Mouse (Mus musculus) midbrain, embryonic 11.5 days (tissue): ENCODE results near the gene Cidec. TPM values are rescaled to one million over a fixed set of nuclear protein-coding genes. Genes with fewer than 3 reads are reported as not detected.

Experiments used
- ATAC-seq: fragments of 200-750 bp; cut with Nextera tagmentation; 2 replicates; pipeline ENCODE4 v1.8.0; 2017; ENCODE audit warnings: moderate TSS enrichment, moderate library complexity; ENCODE audit not compliant: low FRiP score
- DNase-seq: peaks from one replicate; pipeline ENCODE4 v3.0.0; 2015; ENCODE audit warnings: low spot score; ENCODE audit errors: missing footprints
- H3K27ac ChIP-seq: fragments of 300-500 bp; sonication (generic); 2 replicates; pipeline ENCODE4 v1.5.1; 2014; ENCODE audit warnings: low read depth, low read length
- H3K27me3 ChIP-seq: fragments of 300-500 bp; sonication (generic); 2 replicates; pipeline ENCODE4 v1.6.1; 2014; ENCODE audit warnings: mild to moderate bottlenecking, low read length, moderate library complexity, mixed read lengths; ENCODE audit not compliant: control insufficient read depth, insufficient read depth
- H3K36me3 ChIP-seq: fragments of 300-500 bp; sonication (generic); 2 replicates; pipeline ENCODE4 v1.6.1; 2014; ENCODE audit warnings: mild to moderate bottlenecking, low read length, moderate library complexity, mixed read lengths; ENCODE audit not compliant: control insufficient read depth, insufficient read depth
- H3K4me1 ChIP-seq: fragments of 300-500 bp; sonication (generic); 2 replicates; pipeline ENCODE4 v1.6.1; 2014; ENCODE audit warnings: low read length; ENCODE audit not compliant: control insufficient read depth, insufficient read depth
- H3K4me2 ChIP-seq: fragments of 300-500 bp; sonication (generic); 2 replicates; pipeline ENCODE4 v1.6.1; 2014; ENCODE audit warnings: mild to moderate bottlenecking, moderate library complexity
- H3K4me3 ChIP-seq: fragments of 300-500 bp; sonication (generic); 2 replicates; pipeline ENCODE4 v1.5.1; 2014; ENCODE audit warnings: low read depth, low read length
- H3K9ac ChIP-seq: fragments of 300-500 bp; sonication (generic); 2 replicates; pipeline ENCODE4 v1.6.1; 2014; ENCODE audit warnings: low read length
- H3K9me3 ChIP-seq: fragments of 300-500 bp; sonication (generic); 2 replicates; pipeline ENCODE4 v1.6.1; 2016; ENCODE audit warnings: low read length; ENCODE audit not compliant: control insufficient read depth
- WGBS: fragments of 180-500 bp; shearing (Covaris S2); extraction: QIAGEN DNeasy Blood & Tissue Kit; methylation state at CpG from one replicate; pipeline ENCODE4 v1.1.7; 2014; 5-methylcytosine and 5-hydroxymethylcytosine counted together
- polyA plus RNA-seq: library from polyadenylated mRNA; unstranded; fragments of >200 nt; fragmentation: Nextera tagmentation; extraction: Ambion mirVana; gene quantifications from 2 replicates; pipeline ENCODE4 v1.2.1, GENCODE M21; 2014

Cidec gene
- polyA plus RNA-seq, 1 experiment from 2014 or later: not detected

DNA sequence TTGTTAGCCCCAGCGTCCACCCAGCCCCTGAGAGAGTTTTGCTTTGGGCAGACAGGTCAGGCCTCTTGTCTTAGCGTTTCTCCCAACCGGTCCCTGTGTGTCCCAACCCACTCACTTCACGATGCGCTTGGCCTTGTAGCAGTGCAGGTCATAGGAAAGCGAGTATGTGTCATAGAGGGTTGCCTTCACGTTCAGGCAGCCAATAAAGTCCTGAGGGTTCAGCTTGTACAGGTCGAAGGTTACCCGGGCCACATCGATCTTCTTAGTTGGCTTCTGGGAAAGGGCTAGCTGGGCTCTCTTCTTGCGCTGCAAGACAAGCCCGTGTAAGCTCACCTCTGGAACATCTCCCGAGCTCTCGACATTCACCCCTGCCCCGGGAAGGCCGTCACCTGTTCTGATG lies 7.6 kb downstream of the Cidec start:
- no peaks in the 10 kb centered on the region for H3K4me1 ChIP-seq
- H3K4me2 ChIP-seq: no peak overlapping the region
- no peaks in the 10 kb centered on the region for H3K27me3 ChIP-seq
- WGBS: 93% methylated on average over 16 of the region's 16 CpGs
- DNase-seq (peak; percentile 49), ATAC-seq (no peak)
- H3K9me3 ChIP-seq: no peaks in the 10 kb centered on the region; the same call in 1 of the 2 replicates
- H3K9ac ChIP-seq: no peak overlapping the region
- H3K4me3 ChIP-seq: no peak overlapping the region
- no peak overlapping the region for H3K27ac ChIP-seq
- no peaks in the 10 kb centered on the region for H3K36me3 ChIP-seq

DNA sequence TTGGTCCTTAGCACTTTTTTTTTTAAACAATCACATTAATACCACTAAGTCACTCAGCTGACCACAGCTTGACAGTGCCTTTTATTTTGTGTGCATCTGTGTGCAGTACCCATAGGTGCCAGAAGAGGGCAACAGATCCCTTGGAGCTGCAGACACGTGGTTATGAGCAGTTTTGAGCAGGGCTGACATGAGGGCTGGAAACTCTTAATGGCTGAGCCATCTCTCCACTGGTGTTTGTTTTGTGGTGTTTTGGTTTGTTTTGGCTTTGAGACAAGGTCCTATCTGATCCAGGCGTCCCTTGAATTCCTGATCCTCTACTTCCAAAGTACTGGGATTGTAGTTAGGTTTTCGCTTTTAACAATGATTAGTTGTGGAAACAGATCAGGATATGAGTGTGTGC lies 8.2 kb downstream of the Cidec start:
- no peak overlapping the region for H3K27ac ChIP-seq
- H3K27me3 ChIP-seq: no peaks in the 10 kb centered on the region
- no peaks in the 10 kb centered on the region for H3K36me3 ChIP-seq
- no peak overlapping the region for H3K9ac ChIP-seq
- no peak overlapping the region for H3K4me2 ChIP-seq
- ATAC-seq (no peak), DNase-seq (peak; percentile 92)
- no peak overlapping the region for H3K4me3 ChIP-seq
- WGBS: 62% methylated on average over 3 of the region's 3 CpGs
- no peaks in the 10 kb centered on the region for H3K4me1 ChIP-seq
- no peaks in the 10 kb centered on the region; the same call in 1 of the 2 replicates for H3K9me3 ChIP-seq

DNA sequence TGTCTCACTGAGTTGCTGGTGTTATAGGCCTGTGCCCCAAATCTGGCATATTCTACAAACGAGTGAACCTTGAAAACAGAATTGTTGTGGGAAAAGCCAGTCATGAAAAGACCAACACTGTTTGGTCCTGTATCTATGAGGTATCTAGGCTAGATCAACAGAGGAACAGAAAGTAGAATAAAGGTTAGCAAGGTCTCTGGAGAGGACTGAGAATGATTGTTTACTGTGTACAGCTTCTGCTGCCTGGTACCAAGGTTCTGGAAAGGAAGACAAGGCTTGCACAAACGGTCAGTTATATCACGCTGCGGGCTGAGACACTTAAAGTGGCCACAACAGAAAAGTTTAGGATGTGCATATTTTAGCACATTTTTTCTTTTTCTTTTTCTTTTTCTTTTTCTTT lies 8.9 kb downstream of the Cidec start:
- H3K9me3 ChIP-seq: no peaks in the 10 kb centered on the region; the same call in 1 of the 2 replicates

DNA sequence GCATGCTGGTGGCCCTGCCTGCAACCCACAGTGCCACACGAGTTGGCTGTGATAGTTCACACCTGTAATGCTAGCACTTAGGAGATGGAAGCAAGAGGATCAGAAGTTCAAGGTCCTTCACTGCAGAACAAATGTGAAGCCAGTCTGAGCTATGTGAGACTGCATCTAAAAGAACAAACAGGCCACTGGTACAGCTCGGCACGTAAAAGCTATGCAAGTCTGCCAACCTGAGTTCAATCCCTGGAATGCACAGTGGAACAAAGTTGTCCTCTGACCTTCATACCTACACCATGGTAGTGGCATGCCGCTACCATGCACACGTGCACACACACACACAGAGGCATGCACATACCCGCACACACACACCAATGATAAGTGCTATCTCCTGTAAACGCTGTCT lies 11.4 kb downstream of the Cidec start:
- Histone ChIP-seq H3K27ac (no peak overlapping the region), H3K4me3 (no peak overlapping the region), H3K9me3 (no peaks in the 10 kb centered on the region; the same call in 1 of the 2 replicates), H3K36me3 (no peaks in the 10 kb centered on the region), H3K4me1 (0 out of 2 replicates have a peak, but pooled peaks cover 2% of the 10 kb centered on the region), H3K27me3 (no peaks in the 10 kb centered on the region), H3K4me2 (no peak overlapping the region), H3K9ac (no peak overlapping the region)
- 86% methylated on average over 7 of the region's 7 CpGs for WGBS
- ATAC-seq (no peak), DNase-seq (no peak)

More for the DNA sequence above, 8.9 kb downstream of the Cidec start:
- no peak for DNase-seq
- H3K9ac ChIP-seq: no peak overlapping the region
- WGBS: 87% methylated on average over 4 of the region's 4 CpGs
- no peak overlapping the region for H3K4me2 ChIP-seq
- H3K27me3 ChIP-seq: no peaks in the 10 kb centered on the region
- no peak for ATAC-seq
- no peak overlapping the region for H3K27ac ChIP-seq
- no peak overlapping the region for H3K4me3 ChIP-seq
- H3K4me1 ChIP-seq: no peaks in the 10 kb centered on the region
- no peaks in the 10 kb centered on the region for H3K36me3 ChIP-seq

GRCm38 (mm10) chr6:113423000-113423399 lies 12.6 kb downstream of the Cidec start:
- DNase-seq (no peak), ATAC-seq (no peak)
- H3K9me3 ChIP-seq: no peaks in the 10 kb centered on the region; the same call in 1 of the 2 replicates
- H3K4me3 ChIP-seq: no peak overlapping the region
- H3K27ac ChIP-seq: no peak overlapping the region
- no peak overlapping the region for H3K4me2 ChIP-seq
- H3K27me3 ChIP-seq: no peaks in the 10 kb centered on the region
- no peak overlapping the region for H3K9ac ChIP-seq
- WGBS: 79% methylated on average over 4 of the region's 4 CpGs
- H3K36me3 ChIP-seq: no peaks in the 10 kb centered on the region
- peaks cover 9% of the 10 kb centered on the region for H3K4me1 ChIP-seq

DNA sequence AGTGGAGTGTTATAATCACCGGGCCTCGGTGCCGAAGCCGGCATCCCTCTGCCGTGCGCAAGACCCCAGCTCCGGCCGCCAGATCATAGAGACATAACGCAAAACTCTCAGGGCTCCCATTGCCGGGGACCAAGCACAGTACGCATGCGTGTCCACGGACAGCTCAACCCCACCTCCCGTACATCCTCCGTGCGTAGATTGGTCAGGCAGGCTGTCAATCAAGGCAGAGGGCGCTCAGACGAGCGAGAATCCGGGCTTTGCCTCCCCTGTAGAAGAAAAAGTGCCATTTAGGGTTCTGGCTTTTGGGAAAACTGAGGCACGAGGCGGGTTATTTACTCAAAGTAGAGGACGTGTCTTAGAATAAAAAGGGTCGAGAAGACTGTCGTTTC lies 16.4 kb downstream of the Cidec start, which contains the start of gene Rpusd3:
Gene Rpusd3, minus strand, starts transcription at position 142 of the 389 bp plus-strand sequence.
- peak within 1 kb of the TSS; percentile 64 for H3K4me3 ChIP-seq
- DNase-seq: peak; percentile 100
- peaks cover 2% of the 10 kb centered on the region; the same call in 1 of the 2 replicates for H3K36me3 ChIP-seq
- peak; percentile 98 for ATAC-seq
- H3K4me2 ChIP-seq: peak within 1 kb of the TSS; percentile 93
- no peaks in the 10 kb centered on the region for H3K9me3 ChIP-seq
- WGBS: under 1% methylated on average over 25 of the region's 25 CpGs
- no peaks in the 10 kb centered on the region for H3K27me3 ChIP-seq
- peak within 1 kb of the TSS; percentile 78 for H3K9ac ChIP-seq
- no peak within 1 kb of the TSS for H3K27ac ChIP-seq
- peaks cover 10% of the 10 kb centered on the region for H3K4me1 ChIP-seq

GRCm38 (mm10) chr6:113418441-113419198 lies 16.9 kb downstream of the Cidec start:
- ATAC-seq (no peak; the same call in none of the 2 replicates), DNase-seq (peak; percentile 91)
- H3K36me3 ChIP-seq: peaks cover 2% of the 10 kb centered on the region; the same call in 1 of the 2 replicates
- H3K4me1 ChIP-seq: peaks cover 10% of the 10 kb centered on the region
- H3K4me3 ChIP-seq: peak overlapping the region; percentile 64
- WGBS: 16% methylated on average over 16 of the region's 16 CpGs
- no peak overlapping the region for H3K27ac ChIP-seq
- H3K9me3 ChIP-seq: no peaks in the 10 kb centered on the region
- peak overlapping the region; percentile 93 for H3K4me2 ChIP-seq
- H3K27me3 ChIP-seq: no peaks in the 10 kb centered on the region
- peak overlapping the region; percentile 78 for H3K9ac ChIP-seq

DNA sequence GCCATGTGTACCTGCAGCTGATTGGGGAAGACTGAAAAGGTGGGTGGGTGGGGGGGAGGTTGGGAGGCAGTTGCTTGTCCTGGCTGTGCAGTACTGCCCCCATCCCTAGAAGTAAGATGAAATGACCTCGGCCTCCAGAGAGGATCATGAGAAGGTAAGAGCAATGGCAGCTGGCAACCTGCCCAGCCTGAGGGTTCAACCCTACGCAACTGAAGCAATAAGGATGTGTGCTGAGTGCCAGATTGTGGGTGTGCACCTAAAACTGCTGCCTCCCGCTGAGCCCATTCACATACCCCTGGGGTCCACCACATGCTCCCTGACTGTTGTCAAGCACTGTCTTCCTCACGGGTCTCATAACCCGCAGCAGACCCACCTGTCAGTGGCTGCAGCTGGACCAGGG lies 19.1 kb downstream of the Cidec start:
- no peak overlapping the region for H3K27ac ChIP-seq
- H3K36me3 ChIP-seq: peaks cover 2% of the 10 kb centered on the region; the same call in 1 of the 2 replicates
- H3K4me2 ChIP-seq: no peak overlapping the region
- ATAC-seq (no peak), DNase-seq (no peak)
- no peaks in the 10 kb centered on the region for H3K9me3 ChIP-seq
- H3K4me3 ChIP-seq: no peak overlapping the region
- H3K4me1 ChIP-seq: peaks cover 10% of the 10 kb centered on the region
- 86% methylated on average over 5 of the region's 5 CpGs for WGBS
- H3K27me3 ChIP-seq: no peaks in the 10 kb centered on the region
- H3K9ac ChIP-seq: no peak overlapping the region

GRCm38 (mm10) chr6:113410001-113410400 lies 25.6 kb downstream of the Cidec start:
- H3K4me1 ChIP-seq: no peaks in the 10 kb centered on the region
- no peaks in the 10 kb centered on the region for H3K27me3 ChIP-seq
- no peak overlapping the region for H3K27ac ChIP-seq
- ATAC-seq (no peak), DNase-seq (peak; percentile 57)
- no peak overlapping the region for H3K4me2 ChIP-seq
- no peaks in the 10 kb centered on the region for H3K9me3 ChIP-seq
- 76% methylated on average over 1 of the region's 1 CpGs for WGBS
- no peaks in the 10 kb centered on the region for H3K36me3 ChIP-seq
- H3K9ac ChIP-seq: no peak overlapping the region
- H3K4me3 ChIP-seq: no peak overlapping the region
